Mouse (Mus musculus) ovary, postnatal 14 days (tissue): ENCODE measurements around the gene Vil1.

Experiments
- DNase-seq: peaks from one replicate; pipeline ENCODE4 v3.0.0; 2022; ENCODE audit warnings: low spot score

Vil1 gene

GRCm38 (mm10) chr1:74415143-74415542 lies 6.0 kb downstream of the Vil1 start:
- no peak for DNase-seq

GRCm38 (mm10) chr1:74418747-74419439 lies 9.7 kb downstream of the Vil1 start:
- no peak for DNase-seq

GRCm38 (mm10) chr1:74419440-74419794 lies 10.2 kb downstream of the Vil1 start:
- no peak for DNase-seq

- no peak for DNase-seq
Observed at GRCm38 (mm10) chr1:74423147-74423546, 14.0 kb downstream of the Vil1 start.

- no peak for DNase-seq
Observed at GRCm38 (mm10) chr1:74425845-74426244, 16.7 kb downstream of the Vil1 start.

- DNase-seq, result no peak
Observed at GRCm38 (mm10) chr1:74433220-74433619, 24.0 kb downstream of the Vil1 start.

- no peak for DNase-seq
Observed at GRCm38 (mm10) chr1:74434596-74434995, 25.4 kb downstream of the Vil1 start.

GRCm38 (mm10) chr1:74435563-74435962 lies 26.4 kb downstream of the Vil1 start:
- DNase-seq, result no peak

- DNase-seq, result no peak
Observed at GRCm38 (mm10) chr1:74437702-74438427, 28.7 kb downstream of the Vil1 start.

GRCm38 (mm10) chr1:74439166-74439876 lies 30.1 kb downstream of the Vil1 start:
- no peak for DNase-seq

GRCm38 (mm10) chr1:74444538-74444937 lies 35.4 kb downstream of the Vil1 start:
- no peak for DNase-seq

GRCm38 (mm10) chr1:74452611-74453045 lies 43.5 kb downstream of the Vil1 start:
- no peak for DNase-seq

GRCm38 (mm10) chr1:74460273-74460672 lies 51.1 kb downstream of the Vil1 start:
- no peak for DNase-seq
